8 mouse cellular contexts compared by ENCODE assay signal in the genomic region with DNA sequence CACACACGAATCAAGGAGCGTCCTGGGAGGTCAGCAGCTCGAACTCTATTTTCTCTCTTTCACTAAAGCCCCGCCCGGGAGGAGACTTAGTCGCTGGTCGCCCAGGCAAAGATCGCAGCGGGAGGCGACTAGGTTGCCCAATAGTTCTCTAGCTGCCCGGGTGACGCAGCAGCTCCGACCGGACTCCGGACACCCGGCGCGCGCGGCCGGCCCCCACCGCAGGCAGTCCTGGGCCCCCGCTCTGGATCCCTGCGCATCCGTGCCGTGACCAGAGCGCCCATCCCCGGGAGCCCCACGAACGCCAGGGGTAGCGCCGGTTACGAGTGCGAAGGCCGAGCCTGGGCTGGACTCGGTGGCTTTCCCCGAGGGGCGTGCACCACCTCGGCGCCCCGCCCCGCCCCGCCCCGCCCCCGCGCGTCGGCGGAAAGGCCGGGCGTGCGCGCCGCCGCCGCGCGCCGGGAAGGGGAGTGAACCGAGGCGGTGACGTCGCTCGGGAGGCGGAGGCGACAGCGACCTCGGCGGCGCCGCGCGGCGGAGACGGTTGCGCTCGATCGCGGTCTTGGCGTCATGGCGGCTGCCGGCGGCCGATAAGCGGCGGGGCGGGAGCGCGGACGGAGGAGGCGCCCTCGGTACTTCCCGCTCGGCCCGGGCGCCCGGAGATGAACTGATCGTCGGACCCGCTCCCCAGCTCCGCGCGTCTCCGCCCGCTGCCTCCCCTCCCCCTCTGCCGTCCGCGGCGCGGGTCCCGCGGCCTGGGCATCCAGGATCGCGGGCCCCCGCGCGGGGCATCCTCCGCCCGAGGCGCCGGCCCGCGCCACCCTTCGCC. TPM values are rescaled to one million over a fixed set of nuclear protein-coding genes. Genes with fewer than 3 reads are reported as not detected.
DNase-seq lines count a peak whose midpoint lies in the region; ATAC-seq and TF ChIP-seq lines count a peak whose summit lies in the region.

A gene (plus strand): TSS at position 493 of the 826 bp plus-strand sequence.

- no peaks in the 10 kb centered on the region for H3K9me3 ChIP-seq in MEL (replicated peaks; ENCODE audit: insufficient read depth, low read length)
- no peaks in the 10 kb centered on the region for H3K9me3 ChIP-seq in forebrain, postnatal 0 days (ENCODE audit: low read length)
- H3K9me3 ChIP-seq in lung, embryonic 16.5 days (ENCODE audit: control insufficient read depth, low read length) = no peaks in the 10 kb centered on the region

- DNase-seq in MEL (ENCODE audit: low read depth, low spot score) = peak; percentile 90
- peak; percentile 96 to 98 for DNase-seq in cerebellum, adult 2 months
- DNase-seq in forebrain, postnatal 0 days = peak; percentile 94
- peak; percentile 90 for DNase-seq in heart, postnatal 4 days
- peak; percentile 71 for DNase-seq in layer of hippocampus, adult 9-10 months (ENCODE audit: low spot score)
- peak; percentile 82 for DNase-seq in ovary, postnatal 10 days (ENCODE audit: low spot score)
- DNase-seq in thymus, postnatal 10 days (ENCODE audit: low spot score in 2 of 2) = peak; percentile 80 to 88

- under 1% methylated on average over 116 of the region's 124 CpGs for WGBS in cerebellum, adult 2 months
- under 1% methylated on average over 63 of the region's 124 CpGs for WGBS in forebrain, postnatal 0 days
- WGBS in lung, embryonic 16.5 days = under 1% methylated on average over 75 of the region's 124 CpGs

- no peak for TF ChIP-seq EP300 in MEL (IDR thresholded peaks at IDR 0.05; ENCODE audit: low read depth in 1 of 2, low read length in 2 of 2)

- TF ChIP-seq CTCF in MEL (IDR thresholded peaks at IDR 0.05 in 2 of 3, conservative IDR thresholded peaks at IDR 0.05 in 1 of 3; ENCODE audit: control insufficient read depth in 1 of 3, insufficient read depth in 1 of 3, low read depth in 2 of 3, low read length in 3 of 3, poor library complexity in 1 of 3, severe bottlenecking in 1 of 3) = 0 out of 6 replicates have a peak, but pooled peaks of 1 of the 3 experiments have one; percentile 6
- TF ChIP-seq CTCF in cerebellum, adult 2 months (IDR thresholded peaks at IDR 0.05; ENCODE audit: borderline replicate concordance, insufficient read depth, low read depth, low read length) = no peak
- TF ChIP-seq CTCF in forebrain, postnatal 0 days (IDR thresholded peaks at IDR 0.05; ENCODE audit: low read depth) = peak; percentile 28; the same call in 1 of the 2 replicates

- H3K27me3 ChIP-seq in MEL (ENCODE audit: control insufficient read depth in 1 of 2, insufficient read depth in 2 of 2, low read length in 2 of 2) = no peaks in the 10 kb centered on the region
- no peaks in the 10 kb centered on the region for H3K27me3 ChIP-seq in cerebellum, adult 2 months (ENCODE audit: control insufficient read depth, insufficient read depth, low read length)
- H3K27me3 ChIP-seq in forebrain, postnatal 0 days (ENCODE audit: insufficient read depth, low read length) = no peaks in the 10 kb centered on the region
- no peaks in the 10 kb centered on the region for H3K27me3 ChIP-seq in lung, embryonic 16.5 days (ENCODE audit: control insufficient read depth, insufficient read depth, low read depth, low read length)

- H3K36me3 ChIP-seq in MEL (ENCODE audit: control insufficient read depth in 1 of 2, insufficient read depth in 2 of 2, low read length in 2 of 2) = peaks cover 20 to 31% of the 10 kb centered on the region in 2 experiments
- peaks cover 6% of the 10 kb centered on the region; the same call in 1 of the 2 replicates for H3K36me3 ChIP-seq in forebrain, postnatal 0 days (ENCODE audit: insufficient read depth)
- peaks cover 12% of the 10 kb centered on the region for H3K36me3 ChIP-seq in lung, embryonic 16.5 days (ENCODE audit: control insufficient read depth, insufficient read depth, low read length)

- H3K9ac ChIP-seq in MEL (ENCODE audit: control insufficient read depth, low read depth, low read length, poor library complexity, severe bottlenecking) = peak within 1 kb of the TSS; percentile 98
- H3K9ac ChIP-seq in forebrain, postnatal 0 days = peak within 1 kb of the TSS; percentile 81
- peak within 1 kb of the TSS; percentile 90 for H3K9ac ChIP-seq in lung, embryonic 16.5 days (ENCODE audit: low read length)

- peaks cover 6% of the 10 kb centered on the region in 2 experiments; a peak in 3 of 4 replicates for H3K4me1 ChIP-seq in MEL (ENCODE audit: control insufficient read depth in 1 of 2, insufficient read depth in 2 of 2, low read length in 2 of 2)
- H3K4me1 ChIP-seq in cerebellum, adult 2 months (ENCODE audit: control insufficient read depth, insufficient read depth, low read length) = peaks cover 5% of the 10 kb centered on the region
- H3K4me1 ChIP-seq in forebrain, postnatal 0 days (ENCODE audit: insufficient read depth) = 0 out of 2 replicates have a peak, but pooled peaks cover 7% of the 10 kb centered on the region
- H3K4me1 ChIP-seq in lung, embryonic 16.5 days (replicated peaks; ENCODE audit: control insufficient read depth, insufficient read depth, low read length) = peaks cover 7% of the 10 kb centered on the region

- TF ChIP-seq POLR2A in MEL (IDR thresholded peaks at IDR 0.05; ENCODE audit: control insufficient read depth in 1 of 2, insufficient read depth in 1 of 2, low read depth in 1 of 2, low read length in 2 of 2, poor library complexity in 1 of 2) = peak; percentile 61 to 67; a peak in 3 of 4 replicates
- TF ChIP-seq POLR2A in cerebellum, adult 2 months (IDR thresholded peaks at IDR 0.05; ENCODE audit: borderline replicate concordance, insufficient read depth, low read length) = peak; percentile 65

- TF ChIP-seq RAD21 in MEL (IDR thresholded peaks at IDR 0.05; ENCODE audit: low read depth, low read length) = no peak

- peak within 1 kb of the TSS; percentile 71 for H3K27ac ChIP-seq in MEL (ENCODE audit: control insufficient read depth, low read depth, low read length)
- peak within 1 kb of the TSS; percentile 91 for H3K27ac ChIP-seq in cerebellum, adult 2 months (ENCODE audit: insufficient read depth, low read length)
- peak within 1 kb of the TSS; percentile 89 for H3K27ac ChIP-seq in forebrain, postnatal 0 days (ENCODE audit: low read depth, low read length)
- H3K27ac ChIP-seq in lung, embryonic 16.5 days (ENCODE audit: low read length) = peak within 1 kb of the TSS; percentile 91

- ATAC-seq in forebrain, postnatal 0 days = peak; percentile 96
- peak; percentile 96 for ATAC-seq in lung, embryonic 16.5 days (ENCODE audit: low read depth)

- H3K79me2 ChIP-seq in MEL (ENCODE audit: control insufficient read depth, insufficient read depth, low read length, poor library complexity) = peaks cover 40% of the 10 kb centered on the region

- peak within 1 kb of the TSS; percentile 71 to 98 for H3K4me3 ChIP-seq in MEL (ENCODE audit: control insufficient read depth in 1 of 2, insufficient read depth in 1 of 2, low read depth in 2 of 2, low read length in 2 of 2)
- peak within 1 kb of the TSS; percentile 99 for H3K4me3 ChIP-seq in cerebellum, adult 2 months (replicated peaks; ENCODE audit: insufficient read depth, low read depth, low read length)
- peak within 1 kb of the TSS; percentile 90 for H3K4me3 ChIP-seq in forebrain, postnatal 0 days (ENCODE audit: low read depth, low read length)
- H3K4me3 ChIP-seq in lung, embryonic 16.5 days (ENCODE audit: low read length) = peak within 1 kb of the TSS; percentile 91

- H3K4me2 ChIP-seq in forebrain, postnatal 0 days (ENCODE audit: low read depth) = peak within 1 kb of the TSS; percentile 98
- H3K4me2 ChIP-seq in lung, embryonic 16.5 days (ENCODE audit: low read depth, low read length) = peak within 1 kb of the TSS; percentile 75

TF ChIP-seq in MEL, 35 proteins besides CTCF, POLR2A, EP300 and RAD21 (continues in another document):
- TF ChIP-seq POLR2AphosphoS2 (IDR thresholded peaks at IDR 0.05; ENCODE audit: low read length) (peak; percentile 53; the same call in 1 of the 2 replicates), NRF1 (IDR thresholded peaks at IDR 0.05; ENCODE audit: insufficient read depth, low read depth, low read length, poor library complexity, severe bottlenecking) (peak; percentile 50; the same call in 1 of the 2 replicates), ELF1 (IDR thresholded peaks at IDR 0.05; ENCODE audit: low read depth, low read length) (no peak), ZMIZ1 (IDR thresholded peaks at IDR 0.05; ENCODE audit: low read depth, low read length) (0 out of 2 replicates have a peak, but pooled peaks have one; percentile 71), RCOR1 (IDR thresholded peaks at IDR 0.05; ENCODE audit: low read depth, low read length) (no peak), HCFC1 (IDR thresholded peaks at IDR 0.05; ENCODE audit: low read depth, low read length) (peak; percentile 62; the same call in 1 of the 2 replicates), TAL1 (IDR thresholded peaks at IDR 0.05; ENCODE audit: low read length) (peak; percentile 52; the same call in 1 of the 2 replicates), TBP (IDR thresholded peaks at IDR 0.05; ENCODE audit: low read depth, low read length) (0 out of 2 replicates have a peak, but pooled peaks have one; percentile 0), E2F4 (IDR thresholded peaks at IDR 0.05; ENCODE audit: borderline replicate concordance, low read depth, low read length) (no peak), USF1 (IDR thresholded peaks at IDR 0.05; ENCODE audit: low read depth, low read length) (no peak), TCF12 (IDR thresholded peaks at IDR 0.05; ENCODE audit: low read depth, low read length) (0 out of 2 replicates have a peak, but pooled peaks have one; percentile 42), NELFE (IDR thresholded peaks at IDR 0.05; ENCODE audit: low read depth, low read length) (peak; percentile 85), MAZ (IDR thresholded peaks at IDR 0.05; ENCODE audit: low read depth, low read length) (peak; percentile 32; the same call in 1 of the 2 replicates), SIN3A (IDR thresholded peaks at IDR 0.05; ENCODE audit: low read length) (peak; percentile 28), UBTF (IDR thresholded peaks at IDR 0.05; ENCODE audit: borderline replicate concordance, insufficient read depth, low read depth, low read length) (peak; percentile 80; the same call in 1 of the 2 replicates), MXI1 (IDR thresholded peaks at IDR 0.05; ENCODE audit: low read depth, low read length) (peak; percentile 41; the same call in 1 of the 2 replicates), CHD1 (IDR thresholded peaks at IDR 0.05; ENCODE audit: low read depth, low read length) (no peak), MAX (IDR thresholded peaks at IDR 0.05; ENCODE audit: low read length) (0 out of 2 replicates have a peak, but pooled peaks have one; percentile 6)

RNA-seq across cellular contexts. Expression of the gene that starts here (rescaled TPM):
- 31.1 and 32.5 TPM in 2 replicates for total RNA-seq in MEL (2012; rRNA removed)
- polyA plus RNA-seq in MEL (2012; ENCODE audit: insufficient read depth in 1 of 2, insufficient read length in 2 of 2, low read depth in 1 of 2, low replicate concordance in 2 of 2, missing spikeins in 1 of 2) = 100 to 1,000 TPM in 1 of 2 experiments, 10 to 100 TPM in 1; 48.8 to 164 TPM
- 6.6 and 7.0 TPM in 2 replicates for polyA plus RNA-seq in cerebellum, adult 2 months (2012; rRNA removed)
- 14.5 and 20.5 TPM in 2 replicates for total RNA-seq in forebrain, postnatal 0 days (2014; rRNA removed)
- 9.9 and 14.2 TPM in 2 replicates for polyA plus RNA-seq in forebrain, postnatal 0 days (2015; fragmentation: Nextera tagmentation; extraction: Ambion mirVana)
- total RNA-seq in heart, postnatal 4 days (2021) = 10 to 100 TPM; 28.0 TPM
- polyA plus RNA-seq in lung, embryonic 16.5 days (2015; fragmentation: Nextera tagmentation; extraction: Ambion mirVana) = 17.7 and 18.3 TPM in 2 replicates

Comparison
In these comparisons a context has a peak if more than half of its experiments do, and no peak if none do; other contexts are left out.
1. Peak in every context shown above with its lines: DNase-seq, ATAC-seq, H3K4me3 ChIP-seq and H3K27ac ChIP-seq.